Mouse (Mus musculus): ENCODE measurements around the gene Erp27.

- no peak for TF ChIP-seq CTCF (IDR thresholded peaks at IDR 0.05; ENCODE audit: borderline replicate concordance, insufficient read depth, low read length)
- no peak for TF ChIP-seq POLR2A (IDR thresholded peaks at IDR 0.05; ENCODE audit: low read depth, low read length)
Observed at GRCm38 (mm10) chr6:136954715-136955114, 32.7 kb upstream of the Erp27 start.

Data from embryonic fibroblast, embryonic 13.5 days (primary cell).